Mouse (Mus musculus) right cerebral cortex, postnatal 25 days (tissue): ENCODE data around the gene Cacna1d.

Experiments used
- DNase-seq: peaks from one replicate; pipeline ENCODE4 v3.0.0; 2022

Cacna1d gene

DNA sequence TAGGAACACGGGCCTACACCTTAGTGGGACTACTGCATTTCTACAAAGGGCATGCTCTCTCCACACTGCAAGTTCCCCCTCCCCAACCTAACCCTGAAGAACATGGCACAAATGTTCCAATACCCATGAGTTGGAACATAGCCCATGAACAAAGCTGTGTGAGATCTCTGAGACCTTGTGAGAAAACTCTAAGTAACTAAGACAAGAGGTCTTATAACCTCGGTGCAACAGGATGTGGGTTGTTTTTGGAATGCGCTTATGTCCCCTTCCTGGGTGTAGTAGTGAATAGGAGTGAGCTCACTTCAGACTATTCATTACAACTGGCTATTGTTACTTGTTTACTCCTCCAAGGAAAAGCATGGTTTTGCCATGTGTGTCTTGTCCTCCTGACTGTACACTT, 353.3 kb downstream of the Cacna1d start:
- no peak for DNase-seq

DNA sequence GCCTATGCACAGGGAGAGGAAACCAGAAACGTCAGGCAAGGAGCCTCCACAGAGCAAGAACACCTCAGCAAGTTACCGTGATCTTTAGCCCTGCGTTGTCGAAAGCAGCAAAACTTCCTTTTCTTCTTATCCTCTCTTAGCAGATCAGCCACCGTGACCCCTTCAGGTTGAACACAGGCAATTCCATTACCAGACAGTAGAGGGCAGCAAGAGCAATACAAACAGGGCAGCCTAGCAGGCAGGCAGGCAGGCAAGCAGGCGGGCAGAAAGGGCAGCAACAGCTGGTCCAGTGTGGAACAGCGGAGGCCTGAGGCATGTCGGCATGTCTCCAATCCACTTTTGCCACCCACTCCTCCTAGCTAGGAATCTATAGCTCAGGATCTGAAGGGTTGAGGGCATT, 354.3 kb downstream of the Cacna1d start:
- DNase-seq, result peak; percentile 77

GRCm38 (mm10) chr14:30135351-30135750, 355.9 kb downstream of the Cacna1d start:
- no peak for DNase-seq

- no peak for DNase-seq
Measured at GRCm38 (mm10) chr14:30133684-30134083, 357.6 kb downstream of the Cacna1d start.

GRCm38 (mm10) chr14:30131256-30131655, 360.0 kb downstream of the Cacna1d start:
- no peak for DNase-seq

DNA sequence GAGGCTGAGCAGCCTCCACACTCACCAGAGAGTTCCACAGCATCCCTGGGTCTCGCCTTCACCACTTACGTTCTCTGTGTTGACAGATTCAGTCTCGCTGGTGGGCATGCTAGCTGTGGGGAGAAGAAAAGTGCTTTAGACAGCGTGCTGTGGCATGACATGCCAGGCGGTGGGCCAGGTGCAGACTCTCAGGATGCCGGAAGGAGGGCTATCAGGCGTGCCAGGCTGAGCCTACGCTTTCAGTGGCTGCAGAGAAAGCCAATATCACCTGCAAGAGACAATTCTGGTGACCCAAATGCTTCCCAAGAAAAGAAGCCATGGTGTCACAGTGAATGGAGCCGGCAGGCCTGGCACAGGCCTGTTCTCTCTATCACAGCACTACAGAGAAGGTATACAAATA, 361.2 kb downstream of the Cacna1d start:
- DNase-seq, result no peak

GRCm38 (mm10) chr14:30129378-30129777, 361.9 kb downstream of the Cacna1d start:
- no peak for DNase-seq

DNA sequence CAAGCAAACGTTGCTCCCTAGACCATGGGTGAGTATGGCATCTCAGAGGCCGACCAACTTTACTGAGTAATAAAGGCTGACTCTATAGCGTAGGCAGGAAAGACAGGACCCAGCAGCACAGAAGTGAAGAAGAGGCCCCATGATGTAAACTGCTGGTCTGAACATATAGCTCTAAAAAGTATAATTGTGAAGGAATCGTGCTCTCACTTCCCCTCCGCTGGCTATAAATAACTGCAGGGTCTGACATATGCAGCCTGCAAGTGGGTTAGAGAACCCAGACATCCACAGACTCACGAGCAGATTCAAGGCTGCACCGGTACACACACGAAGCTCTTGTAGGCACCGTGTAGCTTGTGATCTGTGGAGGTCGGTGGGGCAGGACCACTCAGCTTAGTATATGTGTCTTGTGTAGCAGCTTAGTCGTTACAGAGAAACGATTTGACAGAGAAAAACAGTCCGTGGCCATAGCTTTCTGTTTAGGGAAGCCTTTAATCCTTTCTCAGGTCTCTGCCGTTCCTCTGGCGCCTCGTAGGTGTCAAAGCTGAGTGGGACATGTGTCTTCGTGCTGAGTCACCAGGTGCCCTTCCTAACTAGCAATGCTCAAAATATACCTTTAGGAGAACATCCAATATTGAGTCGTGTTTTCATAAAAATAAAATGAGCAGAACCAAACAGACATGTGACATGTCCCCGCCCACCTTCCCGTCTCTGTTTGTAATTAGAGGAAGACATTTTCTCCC, 366.1 kb downstream of the Cacna1d start:
- DNase-seq, result peak; percentile 68

DNA sequence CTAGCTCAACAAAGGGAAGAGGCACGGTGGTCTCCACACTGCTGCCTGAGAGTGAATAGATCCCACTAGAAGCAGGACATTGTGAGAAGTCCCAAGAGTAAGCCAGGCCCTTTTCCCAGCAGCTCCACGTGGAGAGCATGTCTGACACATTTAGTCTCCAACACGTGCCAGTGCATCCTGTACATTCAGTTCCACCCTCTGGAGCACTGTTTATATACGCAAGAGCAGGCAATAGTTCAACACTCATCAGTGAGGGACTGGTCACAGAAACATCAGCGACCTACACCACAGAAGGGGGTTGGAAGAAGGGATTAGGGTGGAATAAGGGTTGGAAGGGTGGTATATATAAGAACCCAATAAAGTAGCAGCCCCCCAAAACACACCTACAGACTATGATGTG, 371.2 kb downstream of the Cacna1d start:
- no peak for DNase-seq

DNA sequence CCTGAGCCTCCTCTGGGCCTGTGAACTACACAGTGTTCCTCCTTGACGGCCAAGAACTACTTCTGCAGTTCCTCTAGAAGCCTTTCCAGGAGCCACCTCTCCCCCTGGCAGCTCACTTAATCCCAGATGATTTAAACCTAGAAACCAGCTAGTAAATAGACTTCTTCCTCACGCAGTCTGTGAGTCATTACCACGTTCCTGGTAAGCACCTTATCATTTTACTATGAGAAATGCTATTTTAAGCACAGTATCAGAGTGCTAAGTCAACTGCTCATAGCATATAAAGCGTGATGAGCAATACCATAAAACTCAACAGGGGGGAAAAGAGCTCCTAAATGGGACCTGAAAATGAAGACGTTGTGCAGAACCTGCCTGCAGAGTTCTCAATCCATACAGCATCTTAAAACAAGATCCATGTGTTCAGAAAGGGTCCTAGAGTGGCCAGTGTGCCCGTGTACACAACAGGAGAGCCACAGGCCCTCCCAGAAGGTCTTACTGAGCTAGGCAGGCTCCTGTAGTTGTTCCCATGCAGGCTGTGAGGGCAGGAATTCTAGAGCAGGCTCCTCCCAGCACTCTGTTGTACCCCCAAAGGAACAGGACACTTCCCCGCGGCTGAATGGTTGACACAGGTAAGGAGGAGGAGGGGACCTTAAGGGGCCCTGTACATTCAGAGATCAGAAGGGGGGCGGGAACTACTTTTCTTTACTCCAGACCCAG, 377.7 kb downstream of the Cacna1d start:
- DNase-seq, result no peak

- DNase-seq, result no peak
Measured at GRCm38 (mm10) chr14:30109079-30109478, 382.2 kb downstream of the Cacna1d start.

GRCm38 (mm10) chr14:30106550-30106949, 384.7 kb downstream of the Cacna1d start:
- DNase-seq, result no peak

DNA sequence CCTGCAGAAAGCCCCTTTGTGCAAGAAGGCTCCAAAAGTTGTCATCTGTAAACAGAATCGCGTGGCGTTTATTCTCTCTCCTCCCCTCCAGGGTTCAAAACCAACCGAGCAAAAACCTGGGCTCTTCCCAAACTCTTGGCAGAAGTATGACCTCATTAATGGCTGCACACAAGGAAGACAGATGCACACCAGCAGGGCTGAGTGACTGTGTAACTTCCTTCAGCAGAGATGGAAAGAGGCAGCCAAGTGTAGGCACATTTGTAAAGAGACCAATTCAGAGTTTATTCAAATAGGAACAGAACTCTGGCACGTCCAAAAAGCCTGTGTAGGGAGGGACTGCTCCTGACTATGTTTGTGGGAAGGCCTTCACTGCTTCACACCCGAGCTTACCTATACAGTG, 385.7 kb downstream of the Cacna1d start:
- DNase-seq, result no peak

- DNase-seq, result no peak
Measured at GRCm38 (mm10) chr14:30103946-30104536, 387.2 kb downstream of the Cacna1d start.

GRCm38 (mm10) chr14:30097239-30097638, 394.0 kb downstream of the Cacna1d start:
- DNase-seq, result no peak

GRCm38 (mm10) chr14:30092426-30092825, 398.8 kb downstream of the Cacna1d start:
- DNase-seq, result no peak

GRCm38 (mm10) chr14:30092021-30092420, 399.2 kb downstream of the Cacna1d start:
- DNase-seq, result no peak

- DNase-seq, result no peak
Measured at GRCm38 (mm10) chr14:30079729-30080128, 411.5 kb downstream of the Cacna1d start.

- no peak for DNase-seq
Measured at GRCm38 (mm10) chr14:30078115-30078808, 413.0 kb downstream of the Cacna1d start.

DNA sequence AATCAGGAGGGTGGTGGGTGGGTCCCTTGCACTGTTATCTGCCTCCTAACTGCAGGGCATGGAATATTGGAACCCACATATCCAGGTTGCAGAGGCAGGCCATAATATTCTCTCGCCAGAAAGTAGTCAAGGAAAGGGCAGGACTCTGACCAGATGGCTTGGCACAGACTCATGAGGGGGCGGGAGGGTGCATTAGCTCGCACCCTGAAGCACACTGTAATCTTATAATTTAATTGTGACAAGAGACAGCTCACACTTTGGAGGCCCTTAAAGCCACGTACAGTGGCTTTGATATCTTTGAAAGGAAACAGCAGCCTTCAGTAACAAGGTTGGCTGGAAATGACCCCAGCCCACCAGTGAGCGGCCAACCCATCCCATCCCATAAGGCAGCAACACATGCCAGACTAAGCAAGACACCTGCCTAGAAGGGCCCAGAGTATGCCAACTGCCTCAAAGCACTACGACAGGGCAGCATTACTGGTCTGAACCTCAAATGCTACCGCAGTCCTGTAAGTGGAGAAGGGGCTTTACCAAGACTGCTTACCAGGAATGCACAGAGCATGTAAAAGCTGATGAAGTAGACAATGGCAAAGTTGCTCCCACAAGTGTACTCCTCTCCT, 415.9 kb downstream of the Cacna1d start:
- no peak for DNase-seq

- DNase-seq, result no peak
Measured at GRCm38 (mm10) chr14:30068566-30068965, 422.7 kb downstream of the Cacna1d start.

GRCm38 (mm10) chr14:30066752-30067151, 424.5 kb downstream of the Cacna1d start:
- no peak for DNase-seq

- no peak for DNase-seq
Measured at GRCm38 (mm10) chr14:30064864-30065263, 426.4 kb downstream of the Cacna1d start.
